Mouse (Mus musculus) liver, adult 2 months (tissue): ENCODE data around the gene Taar2.

Experiments used
- CTCF ChIP-seq: fragments of 200-500 bp; IDR thresholded peaks from 2 replicates; pipeline ENCODE4 v1.5.1; 2011; ENCODE audit warnings: low read depth, low read length, control low read depth
- POLR2A ChIP-seq: fragments of 200-500 bp; IDR thresholded peaks from 2 replicates; pipeline ENCODE4 v1.6.1; 2011; ENCODE audit warnings: low read length, control low read depth; ENCODE audit not compliant: insufficient read depth; ENCODE audit errors: extremely low read depth

DNA sequence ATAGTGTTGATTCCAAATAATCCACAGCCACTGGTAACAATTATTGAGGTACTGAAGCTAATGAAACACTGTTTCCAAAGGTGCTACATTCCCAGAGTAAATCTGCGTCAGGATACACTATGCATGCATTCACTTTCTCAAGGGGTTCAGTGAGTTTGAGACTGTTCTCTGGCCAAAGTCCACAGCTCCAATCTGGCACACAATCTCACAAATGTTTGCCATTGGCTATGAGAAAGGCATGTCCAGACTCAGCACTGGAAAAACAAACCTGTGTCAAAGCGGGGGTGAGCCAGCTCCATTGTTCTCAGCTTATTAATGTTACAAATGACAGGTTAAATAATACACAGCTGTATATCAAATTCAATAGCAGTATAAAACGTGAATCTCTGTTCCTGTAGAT, 20.7 kb downstream of the Taar2 start:
- no peak for TF ChIP-seq CTCF
- TF ChIP-seq POLR2A, result no peak
